Mouse (Mus musculus) kidney, postnatal 25 days (tissue): Measurements from ENCODE around the gene Olfr1042.
"Not testable (repeated sequence)": the region's sequence is repeated elsewhere in the genome, so short reads cannot be mapped to it uniquely, and the experiment has no call there.

Experiments used
- DNase-seq, 2 experiments: peaks; one replicate each; pipeline ENCODE4 v3.0.0; 2021; ENCODE audit warnings: mixed read lengths in 2 of 2

Olfr1042 gene

DNA sequence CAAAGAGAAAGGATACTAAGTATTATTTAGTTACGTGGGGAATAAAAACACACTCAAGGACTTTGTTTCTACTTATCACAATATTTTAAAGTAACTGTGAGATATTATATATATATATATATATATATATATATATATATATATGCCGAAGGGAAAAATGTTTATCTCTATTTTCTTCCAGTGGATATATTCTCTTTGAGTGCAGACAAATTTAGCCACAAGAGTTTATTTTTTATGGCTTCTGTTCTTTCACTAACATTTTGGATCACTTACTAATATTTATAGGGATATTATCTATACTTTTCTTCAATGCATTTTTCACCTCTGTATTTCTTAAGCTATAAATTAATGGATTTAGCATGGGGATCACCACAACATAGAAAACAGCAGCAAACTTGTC, at the start of gene Olfr1042:
TSS of gene Olfr1042 (minus strand) at position 101 of the 400 bp plus-strand sequence.
- DNase-seq: no peak

DNA sequence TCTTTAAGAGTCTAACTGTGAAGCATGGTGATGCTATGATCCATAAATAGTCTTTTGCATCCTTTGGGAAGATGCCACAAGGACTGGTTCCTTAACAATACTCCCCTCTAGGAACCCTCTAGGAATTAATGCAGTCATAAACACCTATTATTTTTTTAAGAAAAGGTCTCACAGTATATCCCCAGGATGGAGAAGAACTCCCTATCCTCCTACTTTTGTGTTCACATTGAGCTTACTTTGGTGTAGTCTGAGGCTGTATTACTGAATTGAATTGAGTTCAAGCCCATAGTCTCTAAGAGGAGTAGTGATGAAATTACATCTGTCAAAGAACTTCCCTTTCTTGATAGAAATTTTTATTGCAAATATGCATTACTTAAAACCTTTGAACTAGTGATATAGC, 41.3 kb upstream of the Olfr1042 start, which contains the start of gene Olfr1045:
TSS of gene Olfr1045 (minus strand) at position 101 of the 400 bp plus-strand sequence.
- no peak for DNase-seq

DNA sequence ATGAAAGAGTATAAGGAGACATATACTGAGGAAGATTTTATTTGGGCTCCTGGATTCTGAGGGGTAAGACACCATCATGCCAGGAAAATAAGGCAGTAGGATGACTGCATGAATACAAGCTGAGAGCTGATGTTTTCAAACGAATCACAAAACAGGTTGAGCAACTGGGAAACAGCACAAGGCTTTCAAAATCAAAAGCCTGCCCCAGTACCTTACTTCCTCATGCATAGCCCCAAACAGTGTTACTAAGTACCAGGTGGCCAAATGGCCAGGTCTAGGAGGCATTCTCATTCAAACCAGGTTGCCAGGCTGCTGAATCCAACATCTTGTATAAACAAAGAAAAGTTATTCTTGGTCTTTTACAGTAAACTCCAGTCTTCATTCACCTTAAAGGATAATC, 34.2 kb upstream of the Olfr1042 start:
- no peak for DNase-seq

DNA sequence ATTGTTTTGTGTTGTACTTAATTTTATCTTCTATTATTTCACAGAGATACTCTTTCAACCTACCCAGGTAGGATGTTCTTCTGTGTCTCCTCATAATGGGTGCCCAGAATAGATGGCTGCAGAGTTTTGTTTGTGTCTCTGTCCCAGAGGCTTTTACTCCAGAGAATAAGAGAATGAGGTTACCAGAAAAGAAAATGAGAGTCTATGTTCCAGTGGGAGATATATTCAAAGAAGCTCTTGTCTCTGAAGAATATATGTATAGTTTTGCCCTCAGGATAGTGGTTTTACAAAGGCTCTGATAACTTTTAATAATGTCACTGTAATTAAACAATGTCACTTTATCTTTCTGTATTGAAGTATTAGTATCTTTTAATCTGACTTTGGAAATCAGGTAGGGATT, 23.9 kb upstream of the Olfr1042 start, which contains the start of gene Olfr52:
TSS of gene Olfr52 (minus strand) at position 101 of the 400 bp plus-strand sequence.
- no peak for DNase-seq

DNA sequence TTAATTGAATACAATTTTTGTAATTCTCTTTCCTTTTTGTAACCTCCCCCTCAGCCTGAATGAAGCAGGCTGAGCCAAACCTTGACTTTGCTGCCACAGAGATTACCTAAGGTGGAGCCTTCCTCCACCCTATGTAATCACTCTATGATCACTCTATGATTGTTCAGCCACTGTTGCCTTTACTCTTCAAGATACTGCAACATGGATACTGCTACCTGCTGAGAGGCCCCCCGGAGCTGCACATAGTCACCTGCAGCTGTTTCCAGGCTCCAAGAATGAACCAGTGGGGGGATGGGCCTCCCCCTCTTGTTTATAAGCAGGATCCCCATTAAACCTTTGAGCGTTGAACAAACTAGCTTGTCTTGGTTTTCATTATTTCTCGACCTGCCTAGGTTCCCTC, 18.3 kb upstream of the Olfr1042 start:
- DNase-seq: no peak

DNA sequence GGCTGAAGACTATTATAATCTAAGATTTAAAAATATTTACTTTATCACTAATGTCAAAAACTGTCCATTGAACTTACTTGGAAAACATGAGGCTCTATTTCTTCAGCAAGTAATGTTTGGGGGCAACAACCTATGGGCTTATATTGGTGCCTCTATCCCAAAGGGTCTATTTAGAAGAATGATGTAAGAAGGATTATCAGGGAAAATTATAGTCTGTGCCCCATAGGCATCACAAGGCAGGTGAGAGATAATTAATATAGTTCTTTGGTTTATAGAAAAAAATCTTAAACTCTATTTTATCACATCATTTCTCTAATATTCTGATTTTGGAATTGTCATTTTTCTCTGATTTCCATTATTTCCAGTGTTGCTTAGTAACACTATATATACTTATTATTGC, 16.1 kb upstream of the Olfr1042 start, which contains the start of gene Olfr1044:
TSS of gene Olfr1044 (minus strand) at position 101 of the 400 bp plus-strand sequence.
- no peak for DNase-seq

DNA sequence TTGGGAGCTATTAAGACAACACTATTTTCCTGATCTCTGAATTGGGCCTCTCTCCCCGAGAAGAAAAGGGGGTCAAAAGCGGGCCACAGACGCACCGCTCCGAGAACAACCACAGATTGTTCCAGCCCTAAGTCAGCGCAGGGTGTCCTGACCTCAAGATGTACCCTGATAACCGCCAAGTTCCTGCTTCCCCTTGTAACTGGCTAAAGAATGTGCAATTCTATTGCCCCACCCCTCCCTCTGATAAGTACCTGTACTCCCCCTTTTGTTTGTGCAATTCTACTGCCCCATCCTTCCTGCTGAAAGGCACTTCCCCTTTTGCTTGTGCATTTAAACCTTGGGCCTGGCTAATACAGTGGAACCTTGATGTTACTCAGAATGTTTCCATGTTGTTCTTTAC, 13.8 kb upstream of the Olfr1042 start:
- not testable (repeated sequence) for DNase-seq

DNA sequence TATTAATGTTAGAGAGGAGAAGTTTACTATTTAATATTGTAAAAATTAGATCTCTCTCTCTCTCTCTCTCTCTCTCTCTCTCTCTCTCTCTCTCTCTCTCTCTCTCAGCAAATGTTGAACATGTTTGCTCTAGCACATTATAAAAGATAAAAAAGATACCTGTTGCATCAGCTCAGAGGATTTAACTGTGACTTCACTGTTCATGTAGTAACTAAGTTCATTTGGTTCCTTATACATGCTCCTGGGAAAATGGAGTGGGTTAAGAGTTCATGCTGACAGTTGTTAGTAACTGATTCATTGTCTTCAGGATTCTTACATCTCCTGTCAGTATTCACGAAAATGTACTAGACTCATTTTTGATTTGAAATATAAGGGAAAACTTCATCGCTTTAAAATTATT, 5.8 kb upstream of the Olfr1042 start, which contains the start of gene Olfr1043:
TSS of gene Olfr1043 (minus strand) at position 101 of the 400 bp plus-strand sequence.
- DNase-seq: no peak

DNA sequence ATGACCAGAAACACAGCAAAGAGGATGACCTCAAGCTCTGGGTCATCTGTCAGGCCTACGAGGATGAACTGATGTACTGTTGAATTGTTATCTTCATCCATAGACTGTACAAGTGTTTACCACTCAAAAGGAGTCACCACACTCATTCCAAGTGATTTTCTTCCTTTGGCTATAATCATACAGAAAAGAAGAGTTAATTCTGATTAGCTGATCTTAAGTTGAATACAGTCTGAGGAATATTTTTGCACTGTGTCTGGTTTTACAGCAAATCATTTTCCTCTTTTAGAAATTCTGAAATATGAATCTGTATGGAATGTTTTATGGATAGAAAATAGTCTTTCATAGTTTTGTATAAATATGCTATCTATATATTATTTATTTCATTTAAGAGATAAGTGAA, 15.0 kb downstream of the Olfr1042 start, which contains the start of gene Olfr1040:
TSS of gene Olfr1040 (minus strand) at position 101 of the 400 bp plus-strand sequence.
- no peak for DNase-seq

DNA sequence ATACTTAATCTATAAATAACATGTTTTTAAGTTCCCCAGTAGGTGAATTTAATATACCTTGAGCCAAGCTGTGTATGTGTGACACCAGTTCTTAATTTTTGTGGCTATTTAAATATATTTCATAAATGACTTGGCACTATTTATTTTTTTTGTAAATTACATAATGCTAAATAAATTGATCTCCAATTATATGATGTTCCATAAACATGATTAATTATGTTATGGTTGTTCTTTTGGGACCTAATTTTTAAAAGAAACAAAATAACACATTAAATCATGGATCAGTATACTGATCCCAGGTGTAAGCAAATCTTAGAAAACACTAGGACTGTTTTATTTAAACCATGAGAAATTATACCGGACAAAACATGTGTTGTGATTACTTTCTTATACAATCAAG, 25.8 kb downstream of the Olfr1042 start, which contains the start of gene Olfr1039:
TSS of gene Olfr1039 (minus strand) at position 101 of the 400 bp plus-strand sequence.
- DNase-seq: no peak
